Mouse (Mus musculus) spleen, postnatal 4 days (tissue): ENCODE results near the gene Tbc1d22a.
"Not testable (repeated sequence)": the region's sequence is repeated elsewhere in the genome, so short reads cannot be mapped to it uniquely, and the experiment has no call there.

Source experiments
- DNase-seq, 2 experiments: peaks; one replicate each; pipeline ENCODE4 v3.0.0; 2022; ENCODE audit warnings: low spot score in 2 of 2

Tbc1d22a gene

DNA sequence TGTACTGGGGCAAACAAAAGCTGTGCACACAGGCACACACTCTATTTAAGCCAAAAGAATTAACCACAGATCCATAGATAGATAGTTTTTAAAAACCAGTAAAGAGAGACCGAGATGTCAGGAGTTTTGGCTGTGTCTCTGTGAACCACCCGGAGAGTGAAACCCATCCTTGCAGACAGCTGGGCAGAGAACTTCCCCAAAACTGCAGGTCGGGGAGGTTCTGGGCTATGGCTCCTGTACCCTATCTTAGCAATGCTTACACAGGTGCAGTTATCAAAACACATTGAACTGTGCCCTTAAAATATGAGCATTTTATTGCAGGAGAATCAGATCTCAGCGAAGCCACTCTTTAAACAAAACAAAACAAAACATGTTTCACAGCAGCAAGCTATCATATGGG, 33.8 kb upstream of the Tbc1d22a start:
- no peak for DNase-seq

DNA sequence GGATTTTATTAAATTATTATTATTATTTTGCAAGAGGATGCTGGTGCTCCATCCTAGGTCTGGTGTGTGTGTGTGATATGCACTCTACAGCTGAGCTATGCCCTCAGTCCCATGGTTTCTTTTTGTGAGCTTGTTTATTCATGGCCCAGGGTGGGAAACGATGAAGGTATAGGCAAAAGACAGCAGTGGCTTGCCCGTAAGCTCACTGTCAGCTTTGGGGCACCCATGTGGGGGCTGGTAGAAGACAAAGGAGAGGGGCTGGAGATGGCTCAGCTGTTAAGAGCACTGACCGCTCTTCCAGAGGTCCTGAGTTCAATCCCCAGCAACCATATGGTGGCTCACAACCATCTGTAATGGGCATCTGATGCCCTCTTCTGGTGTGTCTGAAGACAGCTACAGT, 32.9 kb upstream of the Tbc1d22a start:
- not testable (repeated sequence) for DNase-seq

DNA sequence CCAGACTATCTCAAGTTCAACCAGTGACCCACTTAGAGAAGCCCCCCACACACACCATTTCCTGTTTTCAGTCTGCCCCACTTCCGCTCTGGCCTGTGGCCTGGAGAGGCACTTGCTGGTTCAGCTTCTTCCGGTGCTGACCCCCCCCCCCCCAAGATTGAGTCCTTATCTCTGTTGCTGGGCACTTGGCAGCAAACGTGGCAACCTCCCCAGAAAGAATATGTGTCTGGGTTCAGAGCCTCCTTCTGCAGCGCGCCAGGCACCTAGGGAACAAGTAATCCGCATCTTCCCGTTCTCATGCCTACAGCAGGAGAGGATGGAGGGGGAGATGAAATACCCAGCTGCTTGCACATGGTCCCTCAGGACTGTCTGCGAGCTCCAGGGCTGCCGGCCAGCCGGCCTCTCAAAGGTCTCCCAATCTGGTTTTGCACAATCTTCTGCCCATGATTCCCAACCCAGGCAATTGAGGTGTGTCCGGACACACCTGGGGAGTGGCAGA, 32.3 kb upstream of the Tbc1d22a start:
- DNase-seq = peak in 1 of 2 experiments; percentile 48

DNA sequence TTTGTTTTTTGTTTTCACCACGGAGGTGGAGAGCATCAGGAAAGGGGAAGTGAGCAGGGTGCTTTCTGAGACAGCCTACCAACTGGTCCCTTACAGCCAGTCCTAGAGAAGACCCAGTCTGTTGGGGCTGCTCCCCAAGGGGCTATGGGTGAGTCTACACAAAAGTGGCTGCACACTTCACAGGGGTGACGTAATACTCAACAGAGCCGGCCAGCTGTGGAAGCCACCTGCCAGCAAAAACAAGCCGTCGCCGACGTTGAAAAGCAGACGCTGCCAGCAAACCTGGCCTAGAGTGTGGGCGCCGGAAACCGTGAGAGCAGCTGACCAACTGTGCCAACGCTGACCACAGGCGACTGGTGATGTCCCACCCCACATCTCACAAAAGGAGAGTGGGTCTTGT, 31.6 kb upstream of the Tbc1d22a start:
- peak; percentile 70 to 82 for DNase-seq

DNA sequence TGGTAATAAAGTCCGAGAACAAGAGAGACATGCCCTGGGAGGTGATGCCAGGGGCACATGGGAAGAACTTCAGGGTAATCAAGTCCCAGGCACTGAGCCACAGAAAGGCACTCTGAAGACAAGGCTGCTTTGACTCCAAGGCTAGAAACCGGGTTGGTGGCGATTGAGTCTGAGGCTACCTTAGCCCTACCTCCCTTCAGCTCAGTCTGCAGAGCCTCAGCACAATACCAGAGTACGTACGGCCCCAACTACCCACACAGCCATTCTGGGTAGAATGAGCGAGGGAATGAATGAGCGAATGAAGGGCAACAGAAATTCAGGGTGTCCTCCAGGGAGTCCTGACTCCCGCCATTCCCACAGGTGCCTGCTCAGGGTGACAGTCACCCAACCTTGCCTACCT, 30.8 kb upstream of the Tbc1d22a start:
- DNase-seq = no peak

DNA sequence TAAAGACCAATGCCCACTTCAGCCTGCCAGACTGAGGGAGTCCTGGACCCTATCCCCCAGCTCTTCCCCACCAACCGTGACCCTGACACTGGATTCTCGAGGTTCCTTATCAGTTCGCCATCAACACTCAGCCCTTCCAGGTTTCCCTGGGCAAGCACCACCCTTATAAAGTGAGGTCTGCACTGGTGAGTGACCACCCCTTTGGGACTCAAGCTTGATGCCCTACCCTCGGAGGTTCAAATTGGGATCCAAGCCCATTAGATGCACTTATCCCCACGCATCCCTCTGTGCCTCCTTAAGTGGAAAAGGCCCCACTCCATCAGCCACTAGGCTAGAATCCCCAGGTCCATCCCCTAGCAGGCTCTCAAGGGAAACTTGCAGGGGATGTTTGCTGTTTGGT, 30.2 kb upstream of the Tbc1d22a start:
- DNase-seq = no peak

DNA sequence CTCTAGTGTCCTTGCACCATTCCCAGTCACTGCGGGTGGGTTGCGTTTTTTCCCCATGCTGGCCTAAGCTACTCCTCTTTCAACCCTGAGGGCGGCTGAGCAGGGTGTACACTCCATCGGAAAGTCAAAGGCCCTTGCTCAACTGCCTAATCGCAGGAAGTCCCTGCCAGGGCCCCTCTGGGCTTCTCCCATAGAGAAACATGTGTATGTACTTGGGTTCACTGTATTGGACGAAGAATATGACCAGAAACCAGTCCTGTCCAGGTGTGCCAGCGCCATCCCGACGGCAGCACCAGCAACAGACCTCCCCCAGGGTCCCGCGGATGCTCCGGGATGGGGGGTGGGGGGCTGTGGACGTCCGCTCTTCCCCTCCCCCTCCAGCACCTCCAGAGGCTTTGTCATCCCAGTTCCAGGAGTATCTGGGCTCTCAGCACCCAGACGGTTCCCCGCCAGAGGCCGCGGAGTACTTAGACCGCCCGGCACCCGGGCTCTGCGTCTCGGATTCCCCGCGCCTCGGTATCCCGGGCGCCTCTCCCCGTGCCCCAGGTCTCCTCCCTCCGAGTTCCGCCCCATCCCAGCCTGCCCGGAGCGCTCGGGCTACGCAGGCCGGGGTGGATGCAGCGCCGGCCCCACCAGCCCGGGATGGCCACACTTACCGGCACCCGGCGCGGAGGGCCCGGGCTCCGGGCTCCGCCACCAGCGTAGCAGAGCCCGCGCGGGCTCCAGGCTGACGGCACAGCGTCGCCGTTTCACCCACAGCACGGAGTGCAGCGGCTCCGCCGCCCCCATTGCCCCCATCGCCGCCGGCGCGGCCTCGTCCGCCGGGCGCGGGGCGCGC, 29.2 kb upstream of the Tbc1d22a start:
- peak in 1 of 2 experiments; percentile 75 for DNase-seq

DNA sequence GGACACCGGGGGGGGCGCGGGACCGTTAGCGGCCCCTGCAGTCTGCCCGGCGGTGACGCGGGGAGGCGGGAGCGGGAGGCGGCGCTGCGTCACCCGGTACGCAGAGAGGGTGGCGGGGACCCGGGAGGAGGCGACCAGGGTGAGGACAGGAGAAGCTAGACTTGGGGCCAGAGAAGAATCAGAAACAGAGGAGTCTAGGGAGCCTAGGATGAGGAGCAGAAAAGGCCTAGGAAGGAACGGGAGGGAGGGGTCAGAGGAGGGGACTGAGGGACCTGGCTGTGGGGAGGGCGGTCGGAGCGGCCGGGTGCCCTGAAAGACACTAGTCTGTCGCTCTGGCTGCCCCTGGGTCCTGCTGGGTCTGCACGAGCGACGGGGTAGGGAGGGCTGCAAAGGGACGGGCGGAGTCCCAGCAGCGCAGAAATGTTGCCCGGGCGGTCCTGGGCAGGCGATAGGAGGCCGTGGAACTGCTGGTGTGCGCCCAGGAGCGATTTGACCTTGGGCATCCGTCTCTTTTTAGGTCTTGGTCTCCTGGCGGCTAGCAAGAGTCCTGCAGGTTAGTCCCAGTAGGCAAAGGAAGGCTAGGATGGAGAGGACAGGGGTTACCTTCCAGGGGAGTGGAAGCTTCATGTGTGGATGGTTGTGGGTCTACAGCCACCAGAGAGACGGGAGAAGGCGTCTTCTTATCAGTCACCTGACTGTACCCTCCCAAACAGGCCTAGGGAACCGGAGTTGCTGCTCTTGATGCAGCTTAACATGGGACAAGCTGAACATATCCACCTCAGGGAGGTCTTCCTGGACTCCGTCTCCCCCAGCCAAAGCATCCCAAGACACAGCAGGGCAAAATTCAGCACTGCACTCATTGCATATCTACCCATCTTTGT, 28.3 kb upstream of the Tbc1d22a start, which contains the start of gene Cerk:
Gene Cerk (minus strand): TSS at position 453 of the 881 bp plus-strand sequence.
- peak; percentile 69 to 83 for DNase-seq

DNA sequence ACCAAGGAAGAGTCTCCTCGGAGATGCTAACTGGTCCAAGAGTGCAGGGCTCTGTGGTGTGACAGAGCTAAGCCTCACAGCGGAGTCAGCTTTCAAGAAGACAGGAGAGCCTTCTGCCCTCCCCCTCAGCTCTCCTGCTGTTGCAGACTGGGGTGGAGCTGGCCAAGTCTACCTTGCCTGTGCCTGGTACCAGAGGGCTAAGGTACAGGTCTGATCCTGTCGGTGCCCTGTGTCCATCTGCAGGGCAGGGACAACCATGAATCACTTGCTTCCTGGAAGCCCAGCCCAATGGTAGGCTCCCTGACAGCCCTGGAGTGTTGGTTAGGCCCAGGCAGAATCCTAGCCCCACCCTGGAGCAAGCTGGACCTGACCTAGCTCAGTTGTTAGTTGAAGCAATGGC, 27.6 kb upstream of the Tbc1d22a start:
- no peak for DNase-seq

DNA sequence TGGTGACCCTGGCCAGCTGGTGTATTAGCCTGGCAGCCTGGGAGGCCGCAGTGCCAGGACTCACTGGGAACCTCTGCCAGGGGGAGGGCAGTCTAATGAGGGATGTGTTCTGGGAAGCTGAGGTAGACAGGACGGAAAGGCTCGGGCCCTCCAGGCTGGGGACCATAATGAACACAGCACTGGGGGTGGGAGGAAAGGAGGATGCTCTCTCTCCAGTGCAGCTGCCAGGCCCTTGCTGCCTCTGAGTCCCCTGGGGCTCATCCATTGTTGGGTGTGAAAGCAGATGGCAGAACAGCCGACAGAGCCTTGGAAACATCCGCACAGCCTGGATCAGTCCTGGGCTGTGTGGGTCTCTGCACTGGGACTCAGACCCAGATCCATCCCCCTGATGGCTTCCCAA, 26.1 kb upstream of the Tbc1d22a start:
- no peak for DNase-seq

DNA sequence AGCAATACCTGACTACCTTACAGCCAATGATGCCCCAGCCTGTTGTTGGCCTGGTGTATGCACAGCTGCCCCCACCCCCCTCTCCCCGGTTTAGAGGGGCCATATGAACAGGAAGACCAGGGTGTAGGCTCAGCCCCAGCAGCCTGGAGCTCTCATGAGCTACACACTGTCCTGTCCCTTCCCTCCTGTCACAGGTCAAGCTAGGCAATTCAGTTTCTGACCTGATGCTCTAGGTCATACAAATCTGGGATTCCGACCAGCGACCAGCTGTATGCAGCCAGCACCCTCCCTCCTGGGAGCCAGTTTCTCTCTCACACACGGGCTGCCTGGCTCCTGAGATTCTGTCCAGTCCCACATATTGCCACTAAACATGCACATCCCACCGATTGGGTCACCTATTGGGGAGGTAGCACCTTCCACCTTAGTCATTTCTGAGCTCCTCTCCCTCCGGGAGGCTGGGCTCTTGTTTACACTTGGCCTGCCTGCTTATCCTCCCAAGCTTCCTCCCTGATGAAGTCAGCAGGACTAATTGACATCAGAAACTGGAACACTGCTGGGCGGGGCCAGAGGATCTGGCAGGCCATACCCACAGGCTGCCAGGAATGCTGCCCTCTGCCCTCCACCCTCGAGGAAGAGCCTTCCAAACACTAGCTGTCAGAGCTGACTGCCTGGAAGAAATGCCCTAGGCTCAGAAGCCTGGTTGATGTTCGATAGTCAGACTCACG, 25.4 kb upstream of the Tbc1d22a start:
- no peak for DNase-seq

DNA sequence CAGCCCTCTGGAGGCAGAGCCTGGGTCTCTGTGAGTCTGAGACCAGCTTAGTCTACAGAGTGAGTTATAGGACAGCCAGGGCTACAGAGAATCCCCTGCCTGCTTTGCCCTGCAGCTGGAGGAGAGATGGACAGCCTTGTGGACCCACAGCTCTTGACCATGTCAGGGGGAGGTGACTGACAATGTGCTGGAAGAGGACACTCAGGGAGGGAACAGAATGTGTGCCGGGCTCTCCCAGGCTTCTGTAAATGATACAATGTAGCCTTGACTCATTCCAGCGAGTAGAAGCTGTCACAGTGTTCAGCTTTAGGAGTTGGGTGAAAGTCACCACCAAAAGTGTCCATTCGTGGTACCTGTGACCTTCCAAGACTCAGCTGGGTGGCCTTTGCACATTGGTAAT, 23.9 kb upstream of the Tbc1d22a start:
- DNase-seq = no peak

DNA sequence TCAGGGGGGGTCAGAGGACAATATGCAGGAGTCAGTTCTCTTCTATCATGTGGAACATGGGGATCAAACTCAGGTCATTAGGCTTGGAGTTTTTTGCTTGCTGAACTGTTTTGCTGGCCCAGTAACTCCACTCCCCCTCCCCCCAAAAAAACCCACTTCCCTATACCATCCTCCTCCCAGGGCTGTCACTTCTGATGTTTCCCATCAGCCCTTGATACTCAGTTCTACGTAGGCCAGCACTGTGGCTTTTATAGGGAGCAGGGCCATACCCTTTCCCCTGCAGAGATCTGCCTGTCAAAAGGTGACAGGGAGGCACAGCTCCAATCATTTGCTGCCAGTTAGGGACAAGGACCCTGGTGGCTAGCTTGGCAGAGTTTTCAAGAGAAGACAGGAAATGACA, 22.8 kb upstream of the Tbc1d22a start:
- DNase-seq = no peak

DNA sequence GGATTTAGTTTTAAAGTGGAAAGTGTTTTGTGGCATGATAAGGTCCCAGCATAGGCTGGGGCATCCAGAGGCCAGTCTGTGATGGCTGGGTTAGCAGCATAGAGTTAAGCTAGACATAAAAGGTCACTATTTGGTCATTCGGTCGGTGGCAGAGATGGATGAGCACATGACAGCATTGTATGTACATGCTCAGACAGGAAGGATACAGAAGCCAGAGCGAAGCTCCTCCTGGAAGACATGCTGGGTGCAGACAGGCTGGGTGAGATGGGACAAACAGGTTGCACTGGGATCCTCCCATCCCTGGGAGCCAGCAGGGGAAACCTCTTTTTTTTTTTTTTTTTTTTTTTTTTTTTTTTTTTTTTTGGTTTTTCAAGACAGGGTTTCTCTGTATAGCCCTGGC, 22.3 kb upstream of the Tbc1d22a start:
- no peak for DNase-seq

DNA sequence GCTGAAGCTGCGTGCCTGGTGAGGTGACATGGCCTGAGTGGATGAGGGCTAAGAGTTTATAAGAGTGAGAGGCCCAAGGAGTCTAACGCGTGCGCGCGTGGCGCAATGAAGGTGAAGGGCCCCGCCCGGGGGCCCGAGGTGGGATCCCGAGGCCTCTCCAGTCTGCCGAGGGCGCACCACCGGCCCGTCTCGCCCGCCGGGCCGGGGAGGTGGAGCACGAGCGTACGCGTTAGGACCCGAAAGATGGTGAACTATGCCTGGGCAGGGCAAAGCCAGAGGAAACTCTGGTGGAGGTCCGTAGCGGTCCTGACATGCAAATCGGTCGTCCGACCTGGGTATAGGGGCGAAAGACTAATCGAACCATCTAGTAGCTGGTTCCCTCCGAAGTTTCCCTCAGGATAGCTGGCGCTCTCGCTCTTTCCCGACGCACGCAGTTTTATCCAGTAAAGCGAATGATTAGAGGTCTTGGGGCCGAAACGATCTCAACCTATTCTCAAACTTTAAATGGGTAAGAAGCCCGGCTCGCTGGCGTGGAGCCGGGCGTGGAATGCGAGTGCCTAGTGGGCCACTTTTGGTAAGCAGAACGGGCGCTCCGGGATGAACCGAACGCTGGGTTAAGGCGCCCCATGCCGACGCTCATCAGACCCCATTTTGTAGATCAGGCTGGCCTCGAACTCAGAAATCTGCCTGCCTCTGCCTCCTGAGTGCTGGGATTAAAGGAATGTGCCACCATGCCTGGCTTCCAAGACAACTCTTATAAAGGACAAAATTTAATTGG, 19.4 kb upstream of the Tbc1d22a start:
- DNase-seq = peak in 1 of 2 experiments; percentile 86

DNA sequence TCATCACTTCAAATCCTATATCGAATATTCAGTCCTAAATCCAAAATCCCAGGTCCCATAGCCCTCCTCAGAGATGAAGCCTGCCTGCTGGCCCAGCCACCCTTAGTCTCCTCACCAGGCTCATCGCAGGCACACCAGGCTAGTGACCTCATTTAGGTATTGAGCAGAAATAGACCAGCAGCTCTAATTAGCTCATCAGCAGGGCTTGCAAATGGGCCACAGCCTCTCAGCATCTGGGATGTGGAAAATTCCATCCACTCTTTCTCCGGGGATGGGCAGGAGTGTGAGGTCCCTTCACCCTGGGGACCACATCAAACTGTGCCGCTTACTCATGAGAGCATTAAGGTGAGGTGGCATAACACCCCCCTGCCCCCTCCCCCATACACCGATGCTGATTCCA, 15.2 kb upstream of the Tbc1d22a start:
- no peak for DNase-seq

DNA sequence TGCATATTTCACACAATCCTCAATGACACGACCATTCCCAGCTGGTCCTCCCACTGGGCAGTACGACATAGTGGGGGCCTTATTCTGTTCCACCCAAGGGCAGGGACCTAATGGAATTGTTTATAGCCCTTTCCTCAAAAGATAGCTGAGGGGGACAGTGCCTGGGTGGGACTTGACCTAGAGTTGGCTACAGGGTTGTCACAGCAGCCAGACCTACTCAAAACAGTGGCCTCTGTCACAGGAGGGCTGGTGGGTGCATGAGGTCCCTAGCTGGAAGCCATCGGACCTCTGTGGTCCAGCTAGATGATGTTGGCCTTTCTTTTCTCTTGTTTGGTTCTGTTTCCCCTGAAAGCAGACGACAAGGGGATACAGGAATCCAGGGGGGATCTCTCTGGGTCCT, 14.8 kb upstream of the Tbc1d22a start:
- no peak for DNase-seq

DNA sequence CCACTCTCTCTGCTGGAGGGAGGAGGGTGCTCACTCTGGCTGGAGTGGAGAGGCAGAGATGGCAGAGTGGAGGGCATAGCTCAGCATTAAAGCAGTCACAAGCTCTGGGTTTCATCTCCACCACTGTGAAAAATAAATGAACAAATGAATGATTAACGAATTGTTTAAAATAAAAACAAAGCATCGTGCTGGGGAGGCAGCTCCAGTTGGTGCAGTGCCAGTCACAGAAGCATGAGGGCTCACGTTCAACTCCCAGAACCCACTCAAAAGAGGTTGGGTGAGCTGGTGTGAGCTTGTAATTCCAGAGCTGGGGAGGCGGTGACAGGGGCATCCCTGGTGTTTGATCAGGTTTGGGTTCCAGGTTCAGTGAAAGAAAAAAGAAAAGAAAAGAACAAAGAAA, 14.1 kb upstream of the Tbc1d22a start:
- no peak for DNase-seq

DNA sequence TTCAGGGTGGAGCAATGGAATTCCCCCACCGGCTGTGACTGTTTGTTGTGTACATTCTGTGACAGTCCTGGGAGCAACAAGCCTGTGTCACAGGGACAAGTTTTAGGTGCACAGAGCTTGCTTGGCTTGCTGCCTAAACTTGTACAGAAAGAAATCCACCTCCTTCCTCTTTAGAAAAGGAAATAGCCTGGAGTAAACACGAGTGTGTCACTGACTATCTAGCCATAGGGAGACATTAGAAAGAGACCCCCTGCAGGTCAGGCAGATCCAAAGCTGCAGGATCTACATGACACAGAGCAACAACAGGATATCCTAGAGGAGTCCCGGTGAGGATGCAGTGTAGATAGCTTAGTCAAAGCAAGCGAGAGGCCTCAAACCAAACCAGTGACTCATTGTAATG, 13.2 kb upstream of the Tbc1d22a start:
- DNase-seq = no peak

DNA sequence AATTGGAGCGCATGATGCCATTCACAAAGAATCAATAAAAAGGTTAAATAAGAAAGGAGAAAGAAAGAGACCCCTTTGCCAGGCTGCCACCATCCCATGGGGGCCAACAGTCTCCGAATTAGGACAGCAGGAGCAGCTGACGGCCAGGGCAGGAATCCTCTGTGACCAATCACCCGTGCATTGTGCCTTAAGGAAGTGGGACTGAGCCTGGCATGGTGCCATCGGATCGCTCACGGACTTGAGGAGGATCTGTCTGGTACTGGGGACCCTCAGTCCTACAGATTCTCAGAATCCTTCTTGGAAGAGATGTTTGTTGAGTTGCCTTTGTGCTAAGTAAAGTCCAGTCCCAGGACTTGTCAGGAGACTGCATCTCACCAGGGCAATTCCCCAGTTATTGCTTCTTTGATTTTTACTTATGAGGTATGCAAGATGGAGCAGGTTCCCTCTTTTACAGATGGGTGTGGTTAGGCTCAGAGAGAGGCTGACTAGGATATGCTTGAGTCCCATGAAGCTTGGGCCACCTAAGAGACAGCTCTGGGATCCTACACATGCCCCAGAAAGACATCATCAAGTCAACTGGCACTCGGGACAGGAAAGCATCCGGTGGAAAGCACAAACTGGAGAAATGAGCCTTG, 12.4 kb upstream of the Tbc1d22a start:
- no peak for DNase-seq

DNA sequence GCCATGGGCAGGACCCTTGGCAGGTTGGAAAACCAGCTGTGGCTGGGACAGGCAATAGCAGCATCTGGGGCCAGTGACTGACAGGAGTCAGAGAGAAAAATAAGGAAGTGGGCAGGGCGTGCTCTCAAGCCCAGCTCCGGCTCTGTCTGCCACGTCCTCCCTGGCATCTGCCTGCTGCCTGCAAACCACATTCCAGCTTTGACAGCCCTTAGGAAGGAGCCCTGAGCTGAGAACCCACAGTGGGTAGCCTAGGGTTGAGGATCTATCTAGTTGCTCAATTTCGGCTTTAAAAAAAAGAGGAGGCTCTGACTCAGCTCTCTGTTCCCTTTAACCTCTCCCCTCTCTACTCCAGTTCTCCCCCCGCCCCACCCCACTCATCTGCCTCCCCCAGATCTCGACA, 11.6 kb upstream of the Tbc1d22a start:
- peak; percentile 48 to 77 for DNase-seq
